Mouse (Mus musculus) limb, embryonic 13.5 days (tissue): Measurements from ENCODE around the gene Ppp3ca. TPM values are rescaled to one million over a fixed set of nuclear protein-coding genes. Genes with fewer than 3 reads are reported as not detected.

Experiments used
- ATAC-seq: fragments of 200-750 bp; cut with Nextera tagmentation; 2 replicates; pipeline ENCODE4 v1.8.0; 2017; ENCODE audit warnings: low read depth, moderate number of reproducible peaks, moderate TSS enrichment; ENCODE audit not compliant: low FRiP score
- H3K27ac ChIP-seq: fragments of 300-500 bp; sonication (generic); 2 replicates; pipeline ENCODE4 v1.5.1; 2015; ENCODE audit warnings: inconsistent platforms, mild to moderate bottlenecking, moderate library complexity
- H3K27me3 ChIP-seq: fragments of 300-500 bp; sonication (generic); 2 replicates; pipeline ENCODE4 v1.6.1; 2015; ENCODE audit warnings: mild to moderate bottlenecking, inconsistent platforms
- H3K36me3 ChIP-seq: fragments of 300-500 bp; sonication (generic); 2 replicates; pipeline ENCODE4 v1.6.1; 2015; ENCODE audit warnings: inconsistent platforms, mild to moderate bottlenecking, moderate library complexity
- H3K4me1 ChIP-seq: fragments of 300-500 bp; sonication (generic); 2 replicates; pipeline ENCODE4 v1.6.1; 2015; ENCODE audit warnings: inconsistent platforms
- H3K4me2 ChIP-seq: fragments of 300-500 bp; sonication (generic); replicated peaks from 2 replicates; pipeline ENCODE4 v1.6.1; 2015; ENCODE audit warnings: inconsistent platforms, mild to moderate bottlenecking, moderate library complexity
- H3K4me3 ChIP-seq: fragments of 300-500 bp; sonication (generic); 2 replicates; pipeline ENCODE4 v1.5.1; 2015; ENCODE audit warnings: moderate library complexity, mild to moderate bottlenecking, inconsistent platforms
- H3K9ac ChIP-seq: fragments of 300-500 bp; sonication (generic); 2 replicates; pipeline ENCODE4 v1.6.1; 2015; ENCODE audit warnings: mild to moderate bottlenecking, inconsistent platforms
- H3K9me3 ChIP-seq: fragments of 300-500 bp; sonication (generic); 2 replicates; pipeline ENCODE4 v1.6.1; 2016; ENCODE audit warnings: inconsistent platforms
- WGBS: fragments of 180-500 bp; shearing (Covaris S2); methylation state at CpG from one replicate; pipeline ENCODE4 v1.1.7; 2015; 5-methylcytosine and 5-hydroxymethylcytosine counted together
- polyA plus RNA-seq: library from polyadenylated mRNA; unstranded; fragments of >200 nt; fragmentation: Nextera tagmentation; extraction: Ambion mirVana; gene quantifications from 2 replicates; pipeline ENCODE4 v1.2.1, GENCODE M21; 2015

The Ppp3ca gene
- polyA plus RNA-seq, 1 experiment from 2014 or later = 67.4 TPM

DNA sequence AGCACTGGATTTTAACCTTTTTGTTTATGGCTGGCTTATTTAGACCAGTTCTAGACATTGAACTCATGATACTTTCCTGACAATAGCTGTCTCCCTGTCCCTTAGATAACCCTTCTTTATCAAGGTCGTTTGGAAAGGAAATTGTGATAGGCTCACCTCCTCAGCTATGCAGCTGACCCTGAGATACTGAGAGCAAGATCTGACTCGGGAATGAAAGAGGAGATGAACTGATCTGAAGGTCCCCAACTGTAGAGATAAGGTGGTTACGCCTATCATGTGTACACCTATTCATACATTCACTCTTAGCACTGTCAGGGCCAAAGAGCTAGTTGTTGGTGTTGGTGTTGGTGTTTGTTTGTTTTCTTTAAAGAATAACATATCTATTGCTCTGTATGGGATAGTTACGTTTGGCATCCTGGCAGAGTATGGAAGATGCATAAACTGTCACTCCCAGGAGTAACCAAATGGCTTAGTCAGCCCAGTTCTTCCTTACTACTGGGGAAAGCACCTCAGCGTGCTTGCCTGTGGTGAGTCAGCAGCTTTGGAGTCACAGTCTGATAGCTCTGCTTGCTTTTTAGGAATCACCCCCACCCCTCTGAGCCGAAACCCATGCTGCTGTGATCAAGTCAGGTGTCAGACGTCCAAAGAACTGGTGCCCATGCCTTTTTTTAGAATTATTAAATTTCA, 91.5 kb downstream of the Ppp3ca start:
- 73% methylated on average over 7 of the region's 7 CpGs for WGBS
- ATAC-seq = no peak
- H3K9me3 ChIP-seq = no peaks in the 10 kb centered on the region

DNA sequence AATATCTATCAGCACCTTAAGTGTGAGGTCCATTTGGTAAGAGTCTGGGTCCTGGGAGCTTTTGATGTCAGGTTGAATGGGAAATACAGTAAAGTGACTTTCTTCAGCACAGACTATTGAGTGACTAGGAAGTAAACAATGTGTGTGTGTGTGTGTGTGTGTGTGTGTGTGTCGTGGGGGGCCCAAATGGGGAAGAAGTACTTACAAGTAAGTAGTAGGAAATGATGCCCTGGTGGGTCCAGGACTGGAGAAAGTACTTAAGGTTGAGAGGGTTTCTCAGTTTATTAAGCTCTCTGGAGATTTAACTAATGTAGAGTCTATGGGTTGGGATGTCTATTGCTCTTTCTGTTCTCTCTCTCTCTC, 92.0 kb downstream of the Ppp3ca start:
- no peak overlapping the region for H3K27ac ChIP-seq
- H3K4me2 ChIP-seq = no peak overlapping the region
- no peaks in the 10 kb centered on the region for H3K9me3 ChIP-seq
- no peak for ATAC-seq
- no peaks in the 10 kb centered on the region for H3K27me3 ChIP-seq
- no peak overlapping the region for H3K4me3 ChIP-seq
- peaks cover 36% of the 10 kb centered on the region for H3K4me1 ChIP-seq
- 57% methylated on average over 1 of the region's 1 CpGs for WGBS
- no peak overlapping the region for H3K9ac ChIP-seq
- H3K36me3 ChIP-seq = no peaks in the 10 kb centered on the region

More for the DNA sequence above, 91.5 kb downstream of the Ppp3ca start:
- H3K4me3 ChIP-seq = no peak overlapping the region
- H3K9ac ChIP-seq = no peak overlapping the region
- no peak overlapping the region for H3K4me2 ChIP-seq
- no peak overlapping the region for H3K27ac ChIP-seq
- H3K36me3 ChIP-seq = no peaks in the 10 kb centered on the region
- H3K27me3 ChIP-seq = no peaks in the 10 kb centered on the region
- peaks cover 32% of the 10 kb centered on the region for H3K4me1 ChIP-seq

GRCm38 (mm10) chr3:136763717-136764270, 93.9 kb downstream of the Ppp3ca start:
- peak overlapping the region; percentile 26 for H3K4me2 ChIP-seq
- no peak overlapping the region for H3K9ac ChIP-seq
- WGBS = 17% methylated on average over 5 of the region's 5 CpGs
- H3K4me1 ChIP-seq = peaks cover 38% of the 10 kb centered on the region
- no peaks in the 10 kb centered on the region for H3K27me3 ChIP-seq
- H3K27ac ChIP-seq = peak overlapping the region; percentile 35; the same call in 1 of the 2 replicates
- ATAC-seq = peak; percentile 57; the same call in 1 of the 2 replicates
- H3K36me3 ChIP-seq = no peaks in the 10 kb centered on the region
- no peak overlapping the region for H3K4me3 ChIP-seq
- no peaks in the 10 kb centered on the region for H3K9me3 ChIP-seq

DNA sequence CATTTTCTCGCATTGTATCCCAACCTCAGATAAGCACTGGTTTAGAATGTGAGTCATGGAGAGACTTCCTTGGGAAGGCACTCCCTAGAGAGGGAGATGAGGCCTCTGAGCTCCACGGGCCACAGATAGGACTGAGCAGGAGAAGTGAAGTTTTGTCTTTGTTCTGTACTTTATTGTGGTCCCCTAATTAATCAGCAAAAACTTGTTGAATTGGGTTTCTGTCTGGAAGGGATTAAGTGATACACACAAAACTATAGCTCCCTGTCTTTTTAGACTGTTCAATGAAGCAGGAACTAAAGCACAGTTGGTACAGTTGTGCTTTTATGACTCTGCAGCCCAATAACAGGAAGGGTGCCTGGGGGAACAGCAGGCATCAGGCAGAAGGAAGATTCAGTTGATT, 95.6 kb downstream of the Ppp3ca start:
- WGBS = 62% methylated on average over 2 of the region's 2 CpGs
- Histone ChIP-seq H3K27me3 (no peaks in the 10 kb centered on the region), H3K4me1 (peaks cover 42% of the 10 kb centered on the region), H3K9me3 (no peaks in the 10 kb centered on the region), H3K27ac (no peak overlapping the region), H3K9ac (no peak overlapping the region), H3K4me3 (no peak overlapping the region), H3K36me3 (no peaks in the 10 kb centered on the region), H3K4me2 (no peak overlapping the region)
- ATAC-seq = no peak

- H3K4me3 ChIP-seq = no peak overlapping the region
- H3K4me1 ChIP-seq = peaks cover 25% of the 10 kb centered on the region
- WGBS = 74% methylated on average over 5 of the region's 5 CpGs
- H3K27ac ChIP-seq = no peak overlapping the region
- no peaks in the 10 kb centered on the region for H3K27me3 ChIP-seq
- no peak for ATAC-seq
- no peak overlapping the region for H3K4me2 ChIP-seq
- H3K9me3 ChIP-seq = no peaks in the 10 kb centered on the region
- no peak overlapping the region for H3K9ac ChIP-seq
- H3K36me3 ChIP-seq = no peaks in the 10 kb centered on the region
Measured at GRCm38 (mm10) chr3:136768775-136769485, 99.0 kb downstream of the Ppp3ca start.

- ATAC-seq = no peak
- no peak overlapping the region for H3K4me3 ChIP-seq
- H3K27me3 ChIP-seq = no peaks in the 10 kb centered on the region
- H3K9me3 ChIP-seq = no peaks in the 10 kb centered on the region
- H3K9ac ChIP-seq = no peak overlapping the region
- WGBS = 73% methylated on average over 1 of the region's 1 CpGs
- H3K27ac ChIP-seq = no peak overlapping the region
- peaks cover 23% of the 10 kb centered on the region for H3K4me1 ChIP-seq
- H3K36me3 ChIP-seq = no peaks in the 10 kb centered on the region
- H3K4me2 ChIP-seq = no peak overlapping the region
Measured at GRCm38 (mm10) chr3:136769486-136769882, 99.6 kb downstream of the Ppp3ca start.

DNA sequence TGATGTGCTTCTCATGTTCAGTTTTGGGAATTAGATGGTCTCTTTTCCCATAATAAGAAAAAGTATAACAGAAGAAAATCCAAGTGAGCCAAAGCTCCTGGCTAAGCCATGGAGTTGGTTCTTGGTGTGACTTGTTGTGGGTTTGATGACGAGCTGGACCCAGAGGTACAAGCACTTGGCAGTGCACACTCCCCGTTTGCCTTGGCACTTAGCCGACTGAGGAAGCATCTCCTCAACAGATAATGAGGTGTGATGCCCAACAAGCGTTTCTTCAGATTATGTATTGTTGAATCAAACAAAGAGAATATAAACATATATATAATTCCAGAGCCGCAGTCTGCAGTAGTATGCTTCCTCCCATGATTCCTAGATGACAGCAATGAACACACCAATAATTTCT, 101.8 kb downstream of the Ppp3ca start:
- H3K36me3 ChIP-seq = no peaks in the 10 kb centered on the region
- peaks cover 15% of the 10 kb centered on the region for H3K4me1 ChIP-seq
- no peaks in the 10 kb centered on the region for H3K9me3 ChIP-seq
- no peak overlapping the region for H3K4me3 ChIP-seq
- 90% methylated on average over 5 of the region's 5 CpGs for WGBS
- no peak overlapping the region for H3K4me2 ChIP-seq
- H3K27ac ChIP-seq = no peak overlapping the region
- H3K27me3 ChIP-seq = no peaks in the 10 kb centered on the region
- H3K9ac ChIP-seq = no peak overlapping the region
- ATAC-seq = no peak

DNA sequence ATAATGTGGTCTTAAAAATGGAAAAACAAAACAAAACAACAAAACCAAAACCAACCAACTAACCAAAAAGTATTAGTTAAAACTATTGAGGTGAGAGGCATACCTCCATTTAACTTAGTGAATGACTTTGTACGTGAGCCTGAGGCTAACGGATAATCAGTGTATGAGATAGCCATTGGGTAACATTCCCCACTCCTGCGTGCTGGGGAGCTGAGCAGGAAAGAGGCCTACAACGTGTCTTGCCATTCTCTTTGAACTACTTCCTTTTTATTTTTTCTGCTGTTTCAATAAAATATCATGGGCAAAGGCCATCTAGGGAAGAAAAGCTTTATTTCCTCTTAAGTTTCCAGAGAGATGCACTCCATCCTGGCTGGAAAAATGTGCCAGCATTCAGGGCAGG, 103.3 kb downstream of the Ppp3ca start:
- no peak overlapping the region for H3K27ac ChIP-seq
- no peaks in the 10 kb centered on the region for H3K9me3 ChIP-seq
- WGBS = 74% methylated on average over 4 of the region's 4 CpGs
- ATAC-seq = no peak
- peaks cover 14% of the 10 kb centered on the region; the same call in 1 of the 2 replicates for H3K4me1 ChIP-seq
- H3K27me3 ChIP-seq = no peaks in the 10 kb centered on the region
- no peaks in the 10 kb centered on the region for H3K36me3 ChIP-seq
- no peak overlapping the region for H3K9ac ChIP-seq
- H3K4me2 ChIP-seq = no peak overlapping the region
- no peak overlapping the region for H3K4me3 ChIP-seq

DNA sequence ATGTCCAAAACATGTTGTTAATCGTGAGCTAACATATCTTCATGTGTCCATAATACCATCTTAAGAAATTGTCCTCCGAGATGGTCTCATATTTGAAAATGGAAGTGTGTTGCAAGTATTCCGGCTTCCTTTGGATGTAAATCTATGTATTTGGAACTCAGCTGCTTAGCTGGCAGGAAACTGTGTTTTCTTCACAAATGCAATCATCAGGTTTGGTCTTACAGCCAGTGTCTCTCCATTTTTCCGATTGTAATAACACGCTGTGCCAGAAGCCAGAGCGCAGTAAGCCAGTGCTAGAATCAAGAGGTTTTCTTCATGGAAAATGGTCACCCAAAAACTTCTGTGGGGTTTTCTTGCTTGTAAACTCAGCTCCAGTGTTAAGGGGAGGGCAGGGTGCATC, 104.3 kb downstream of the Ppp3ca start:
- no peak overlapping the region for H3K9ac ChIP-seq
- H3K36me3 ChIP-seq = no peaks in the 10 kb centered on the region
- no peaks in the 10 kb centered on the region for H3K9me3 ChIP-seq
- WGBS = 90% methylated on average over 6 of the region's 6 CpGs
- H3K27ac ChIP-seq = no peak overlapping the region
- no peak overlapping the region for H3K4me2 ChIP-seq
- H3K4me1 ChIP-seq = peaks cover 10% of the 10 kb centered on the region; the same call in 1 of the 2 replicates
- no peaks in the 10 kb centered on the region for H3K27me3 ChIP-seq
- no peak for ATAC-seq
- no peak overlapping the region for H3K4me3 ChIP-seq

GRCm38 (mm10) chr3:136776525-136776924, 106.6 kb downstream of the Ppp3ca start:
- Histone ChIP-seq H3K4me1 (peaks cover 8% of the 10 kb centered on the region; the same call in 1 of the 2 replicates), H3K27me3 (no peaks in the 10 kb centered on the region), H3K27ac (no peak overlapping the region), H3K4me2 (no peak overlapping the region), H3K9ac (no peak overlapping the region), H3K9me3 (no peaks in the 10 kb centered on the region), H3K4me3 (no peak overlapping the region), H3K36me3 (no peaks in the 10 kb centered on the region)
- no peak for ATAC-seq
- whole genome bisulfite sequencing = 80% methylated on average over 4 of the region's 4 CpGs

GRCm38 (mm10) chr3:136777380-136777779, 107.5 kb downstream of the Ppp3ca start:
- Histone ChIP-seq H3K36me3 (no peaks in the 10 kb centered on the region), H3K27me3 (no peaks in the 10 kb centered on the region), H3K9ac (no peak overlapping the region), H3K4me2 (no peak overlapping the region), H3K27ac (no peak overlapping the region), H3K9me3 (no peaks in the 10 kb centered on the region), H3K4me1 (peaks cover 8% of the 10 kb centered on the region; the same call in 1 of the 2 replicates), H3K4me3 (no peak overlapping the region)
- WGBS = 94% methylated on average over 7 of the region's 7 CpGs
- ATAC-seq = no peak

GRCm38 (mm10) chr3:136777787-136778216, 107.9 kb downstream of the Ppp3ca start:
- 89% methylated on average over 9 of the region's 9 CpGs for WGBS

More at GRCm38 (mm10) chr3:136777787-136778216, 107.9 kb downstream of the Ppp3ca start:
- H3K4me2 ChIP-seq = no peak overlapping the region
- H3K9me3 ChIP-seq = no peaks in the 10 kb centered on the region
- H3K4me1 ChIP-seq = peaks cover 8% of the 10 kb centered on the region; the same call in 1 of the 2 replicates
- no peak overlapping the region for H3K27ac ChIP-seq
- H3K36me3 ChIP-seq = no peaks in the 10 kb centered on the region
- H3K27me3 ChIP-seq = no peaks in the 10 kb centered on the region
- H3K4me3 ChIP-seq = no peak overlapping the region
- ATAC-seq = no peak
- H3K9ac ChIP-seq = no peak overlapping the region
